Mouse (Mus musculus) testis, adult 2 months (tissue): ENCODE results near the gene Gucy1a1. TPM values are rescaled to one million over a fixed set of nuclear protein-coding genes. Genes with fewer than 3 reads are reported as not detected.
A peak's percentile ranks its signal among the peaks of the same experiment; 100 is the strongest.

Experiments
- H3K27ac ChIP-seq: fragments of 200-500 bp; 2 replicates; pipeline ENCODE4 v1.5.1; 2012; ENCODE audit warnings: low read depth, low read length; ENCODE audit not compliant: control insufficient read depth, insufficient read depth
- H3K27me3 ChIP-seq: fragments of 200-500 bp; 2 replicates; pipeline ENCODE4 v1.6.1; 2012; ENCODE audit warnings: mild to moderate bottlenecking, low read length, moderate library complexity; ENCODE audit not compliant: control insufficient read depth, insufficient read depth
- H3K36me3 ChIP-seq: fragments of 200-500 bp; 2 replicates; pipeline ENCODE4 v1.6.1; 2012; ENCODE audit warnings: mild to moderate bottlenecking, low read length; ENCODE audit not compliant: control insufficient read depth, insufficient read depth
- H3K4me1 ChIP-seq: fragments of 200-500 bp; 2 replicates; pipeline ENCODE4 v1.6.1; 2012; ENCODE audit warnings: low read length; ENCODE audit not compliant: control insufficient read depth, insufficient read depth
- H3K4me3 ChIP-seq: fragments of 200-500 bp; 2 replicates; pipeline ENCODE4 v1.5.1; 2012; ENCODE audit warnings: low read depth, mild to moderate bottlenecking, low read length, moderate library complexity, mixed read lengths; ENCODE audit not compliant: control insufficient read depth
- CTCF ChIP-seq: fragments of 200-500 bp; IDR thresholded peaks from 2 replicates; pipeline ENCODE4 v1.5.1; 2012; ENCODE audit warnings: low read depth, mild to moderate bottlenecking, inconsistent platforms, low read length, moderate library complexity; ENCODE audit not compliant: control insufficient read depth, insufficient read depth, insufficient replicate concordance
- POLR2A ChIP-seq: fragments of 200-500 bp; IDR thresholded peaks from 2 replicates; pipeline ENCODE4 v1.6.1; 2012; ENCODE audit warnings: low read depth, mild to moderate bottlenecking, inconsistent platforms, low read length, moderate library complexity; ENCODE audit not compliant: control insufficient read depth
- polyA plus RNA-seq: library from polyadenylated mRNA; depleted of rRNA; stranded (reverse); fragments of >200 nt; gene quantifications from 2 replicates; pipeline ENCODE4 v1.2.3, GENCODE M21; 2012

Gucy1a1 gene
- polyA plus RNA-seq, 1 experiment = 1.6 TPM

- no peak within 1 kb of the TSS for H3K27ac ChIP-seq
- no peaks in the 10 kb centered on the region for H3K36me3 ChIP-seq
Observed at GRCm38 (mm10) chr3:82074201-82074851, 71.3 kb downstream of the Gucy1a1 start, which contains the start of gene Gucy1b1. Gucy1b1 (minus strand) TSS chr3:82074689.

GRCm38 (mm10) chr3:82073741-82074181 is 71.8 kb downstream of the Gucy1a1 start:
- H3K4me1 ChIP-seq = peaks cover 12% of the 10 kb centered on the region
- no peak overlapping the region for H3K27ac ChIP-seq
- no peaks in the 10 kb centered on the region for H3K27me3 ChIP-seq
- peak overlapping the region; percentile 62 for H3K4me3 ChIP-seq
- no peaks in the 10 kb centered on the region for H3K36me3 ChIP-seq
- no peak for TF ChIP-seq CTCF
- no peak for TF ChIP-seq POLR2A

More at GRCm38 (mm10) chr3:82074201-82074851, 71.3 kb downstream of the Gucy1a1 start, which contains the start of gene Gucy1b1:
- TF ChIP-seq POLR2A = no peak
- no peak for TF ChIP-seq CTCF
- Histone ChIP-seq H3K4me3 (peak within 1 kb of the TSS; percentile 62), H3K27me3 (no peaks in the 10 kb centered on the region), H3K4me1 (peaks cover 12% of the 10 kb centered on the region)

- Histone ChIP-seq H3K4me3 (no peak overlapping the region), H3K27ac (no peak overlapping the region), H3K4me1 (no peaks in the 10 kb centered on the region), H3K36me3 (no peaks in the 10 kb centered on the region), H3K27me3 (no peaks in the 10 kb centered on the region)
- no peak for TF ChIP-seq POLR2A
- no peak for TF ChIP-seq CTCF
Observed at GRCm38 (mm10) chr3:82067830-82068229, 77.8 kb downstream of the Gucy1a1 start.

- no peaks in the 10 kb centered on the region for H3K4me1 ChIP-seq
- H3K27ac ChIP-seq = no peak overlapping the region
- TF ChIP-seq POLR2A (no peak), CTCF (no peak)
- H3K27me3 ChIP-seq = no peaks in the 10 kb centered on the region
- H3K4me3 ChIP-seq = no peak overlapping the region
- H3K36me3 ChIP-seq = no peaks in the 10 kb centered on the region
Observed at GRCm38 (mm10) chr3:82061402-82062180, 84.0 kb downstream of the Gucy1a1 start.

GRCm38 (mm10) chr3:82057201-82057600 is 88.4 kb downstream of the Gucy1a1 start:
- no peak overlapping the region for H3K27ac ChIP-seq
- H3K4me1 ChIP-seq = no peaks in the 10 kb centered on the region
- TF ChIP-seq POLR2A (no peak), CTCF (no peak)
- no peaks in the 10 kb centered on the region for H3K36me3 ChIP-seq
- no peak overlapping the region for H3K4me3 ChIP-seq
- no peaks in the 10 kb centered on the region for H3K27me3 ChIP-seq

- Histone ChIP-seq H3K4me1 (no peaks in the 10 kb centered on the region), H3K27me3 (no peaks in the 10 kb centered on the region), H3K4me3 (no peak overlapping the region), H3K36me3 (no peaks in the 10 kb centered on the region), H3K27ac (no peak overlapping the region)
- TF ChIP-seq POLR2A (no peak), CTCF (no peak)
Observed at GRCm38 (mm10) chr3:82054283-82054974, 91.2 kb downstream of the Gucy1a1 start.

- TF ChIP-seq POLR2A = no peak
- no peak for TF ChIP-seq CTCF
- no peaks in the 10 kb centered on the region for H3K36me3 ChIP-seq
- no peaks in the 10 kb centered on the region for H3K27me3 ChIP-seq
- no peak overlapping the region for H3K4me3 ChIP-seq
- no peaks in the 10 kb centered on the region for H3K4me1 ChIP-seq
- H3K27ac ChIP-seq = no peak overlapping the region
Observed at GRCm38 (mm10) chr3:82052029-82052428, 93.6 kb downstream of the Gucy1a1 start.
